Mouse (Mus musculus): ENCODE data around the gene Gm32742. TPM values are rescaled to one million over a fixed set of nuclear protein-coding genes. Genes with fewer than 3 reads are reported as not detected.
"Not testable (repeated sequence)": the region's sequence is repeated elsewhere in the genome, so short reads cannot be mapped to it uniquely, and the experiment has no call there.

Gene Gm32742
- polyA plus RNA-seq, 1 experiment from 2014 or later = 0.07 TPM

DNA sequence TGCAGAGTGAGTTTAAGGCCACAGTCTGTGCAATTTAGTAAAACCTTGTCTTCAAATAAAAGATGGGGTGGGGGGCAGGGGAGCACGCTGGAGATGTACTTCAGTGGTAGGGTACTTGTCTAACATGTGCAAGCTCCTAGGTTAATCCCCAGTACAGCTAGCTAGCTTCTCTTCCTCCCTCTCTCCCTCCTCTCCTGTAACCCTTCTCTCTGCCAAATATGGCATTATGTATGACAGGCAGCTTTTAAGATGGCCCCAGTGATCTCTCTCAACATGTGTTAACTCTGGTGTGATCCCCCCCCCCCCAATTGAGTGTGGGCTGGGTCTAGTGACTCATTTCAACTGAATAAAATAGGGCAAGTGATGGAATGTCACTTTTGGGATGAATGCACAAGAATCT lies 21.9 kb downstream of the Gm32742 start:
- H3K9ac ChIP-seq (ENCODE audit: low read depth, low read length) = no peak overlapping the region
- no peak overlapping the region for H3K27ac ChIP-seq (replicated peaks; ENCODE audit: low read depth, low read length)
- H3K36me3 ChIP-seq (ENCODE audit: control insufficient read depth, insufficient read depth, low read length) = no peaks in the 10 kb centered on the region
- 90% methylated on average over 1 of the region's 1 CpGs for WGBS
- DNase-seq (ENCODE audit: low spot score) (no peak), ATAC-seq (ENCODE audit: low read depth) (no peak)
- H3K4me3 ChIP-seq (ENCODE audit: low read depth, low read length) = no peak overlapping the region
- H3K27me3 ChIP-seq (replicated peaks; ENCODE audit: control insufficient read depth, insufficient read depth, low read length) = no peaks in the 10 kb centered on the region
- H3K4me1 ChIP-seq (ENCODE audit: control insufficient read depth, insufficient read depth, low read length) = peaks cover 14% of the 10 kb centered on the region
- H3K4me2 ChIP-seq (ENCODE audit: low read depth, low read length) = no peak overlapping the region
- no peaks in the 10 kb centered on the region for H3K9me3 ChIP-seq (ENCODE audit: control insufficient read depth, low read length)

DNA sequence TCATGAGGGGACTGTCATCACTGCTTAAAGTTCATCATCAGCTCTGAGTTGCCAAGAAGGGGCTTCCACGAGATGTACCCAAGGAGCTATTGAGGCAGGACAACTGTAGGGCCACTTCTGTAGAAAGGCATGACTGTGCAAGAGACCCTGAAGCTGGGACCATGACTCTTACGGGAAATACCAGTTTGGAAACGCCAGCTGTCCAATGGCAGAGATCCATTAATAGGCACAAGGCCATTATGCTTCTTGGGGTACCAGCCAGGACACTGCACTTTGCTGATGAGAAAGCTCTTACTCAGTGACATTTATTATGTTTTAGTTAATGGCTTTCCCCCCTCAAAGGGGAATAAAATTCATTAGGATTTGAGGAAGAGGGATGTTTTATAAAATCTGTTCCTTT lies 24.6 kb downstream of the Gm32742 start:
- DNase-seq (ENCODE audit: low spot score) (no peak), ATAC-seq (ENCODE audit: low read depth) (no peak)
- no peaks in the 10 kb centered on the region for H3K4me1 ChIP-seq (ENCODE audit: control insufficient read depth, insufficient read depth, low read length)
- no peaks in the 10 kb centered on the region for H3K36me3 ChIP-seq (ENCODE audit: control insufficient read depth, insufficient read depth, low read length)
- H3K4me3 ChIP-seq (ENCODE audit: low read depth, low read length) = no peak overlapping the region
- H3K4me2 ChIP-seq (ENCODE audit: low read depth, low read length) = no peak overlapping the region
- H3K9ac ChIP-seq (ENCODE audit: low read depth, low read length) = no peak overlapping the region
- H3K27me3 ChIP-seq (replicated peaks; ENCODE audit: control insufficient read depth, insufficient read depth, low read length) = no peaks in the 10 kb centered on the region
- 85% methylated on average over 3 of the region's 3 CpGs for WGBS
- H3K27ac ChIP-seq (replicated peaks; ENCODE audit: low read depth, low read length) = no peak overlapping the region
- no peaks in the 10 kb centered on the region for H3K9me3 ChIP-seq (ENCODE audit: control insufficient read depth, low read length)

DNA sequence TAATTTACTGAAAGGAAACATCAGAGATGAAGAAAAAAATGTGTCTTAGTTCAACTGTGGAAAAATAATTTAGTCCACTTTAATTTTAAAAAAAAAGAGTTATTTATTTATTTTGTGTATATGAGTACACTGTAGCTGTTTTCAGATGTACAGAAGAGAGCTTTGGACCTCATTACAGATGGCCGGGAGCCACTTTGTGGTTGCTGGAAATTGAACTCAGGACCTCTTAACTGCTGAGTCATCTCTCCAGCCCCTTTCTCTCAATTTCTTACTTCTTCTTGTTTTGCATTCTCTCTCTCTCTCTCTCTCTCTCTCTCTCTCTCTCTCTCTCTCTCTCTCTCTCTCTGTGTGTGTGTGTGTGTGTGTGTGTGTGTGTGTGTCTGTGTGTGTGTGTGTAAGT lies 25.9 kb downstream of the Gm32742 start:
- H3K4me3 ChIP-seq (ENCODE audit: low read depth, low read length); H3K36me3 ChIP-seq (ENCODE audit: control insufficient read depth, insufficient read depth, low read length); H3K27ac ChIP-seq (replicated peaks; ENCODE audit: low read depth, low read length); H3K4me1 ChIP-seq (ENCODE audit: control insufficient read depth, insufficient read depth, low read length); H3K4me2 ChIP-seq (ENCODE audit: low read depth, low read length); H3K9me3 ChIP-seq (ENCODE audit: control insufficient read depth, low read length); DNase-seq (ENCODE audit: low spot score); H3K9ac ChIP-seq (ENCODE audit: low read depth, low read length); ATAC-seq (ENCODE audit: low read depth); H3K27me3 ChIP-seq (replicated peaks; ENCODE audit: control insufficient read depth, insufficient read depth, low read length): not testable (repeated sequence)
- 89% methylated on average over 1 of the region's 1 CpGs for WGBS

DNA sequence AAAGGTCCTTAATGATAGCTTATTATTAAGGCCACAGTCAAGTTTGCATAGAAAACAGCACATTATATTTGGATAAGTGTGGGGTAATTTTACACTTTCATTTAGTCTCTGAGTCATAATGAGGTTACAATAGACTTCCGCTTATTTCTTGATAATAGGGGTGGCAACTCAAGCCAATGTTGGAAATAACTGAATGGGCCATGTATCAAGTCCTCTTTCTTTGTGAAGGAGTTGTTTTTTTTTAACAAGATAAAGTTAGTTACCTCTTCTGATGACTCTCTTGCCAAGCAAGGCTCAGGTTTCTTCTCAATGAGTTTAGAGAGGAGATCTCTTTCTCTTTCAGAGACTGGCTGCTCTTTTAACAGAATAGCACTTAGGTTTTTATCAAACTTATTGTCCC lies 27.0 kb downstream of the Gm32742 start:
- no peak overlapping the region for H3K27ac ChIP-seq (replicated peaks; ENCODE audit: low read depth, low read length)
- 82% methylated on average over 1 of the region's 1 CpGs for WGBS
- H3K27me3 ChIP-seq (replicated peaks; ENCODE audit: control insufficient read depth, insufficient read depth, low read length) = no peaks in the 10 kb centered on the region
- DNase-seq (ENCODE audit: low spot score) = no peak
- H3K36me3 ChIP-seq (ENCODE audit: control insufficient read depth, insufficient read depth, low read length) = no peaks in the 10 kb centered on the region
- no peak overlapping the region for H3K4me2 ChIP-seq (ENCODE audit: low read depth, low read length)
- H3K4me1 ChIP-seq (ENCODE audit: control insufficient read depth, insufficient read depth, low read length) = no peaks in the 10 kb centered on the region
- ATAC-seq (ENCODE audit: low read depth) = no peak
- H3K9me3 ChIP-seq (ENCODE audit: control insufficient read depth, low read length) = no peaks in the 10 kb centered on the region
- H3K4me3 ChIP-seq (ENCODE audit: low read depth, low read length) = no peak overlapping the region
- no peak overlapping the region for H3K9ac ChIP-seq (ENCODE audit: low read depth, low read length)

DNA sequence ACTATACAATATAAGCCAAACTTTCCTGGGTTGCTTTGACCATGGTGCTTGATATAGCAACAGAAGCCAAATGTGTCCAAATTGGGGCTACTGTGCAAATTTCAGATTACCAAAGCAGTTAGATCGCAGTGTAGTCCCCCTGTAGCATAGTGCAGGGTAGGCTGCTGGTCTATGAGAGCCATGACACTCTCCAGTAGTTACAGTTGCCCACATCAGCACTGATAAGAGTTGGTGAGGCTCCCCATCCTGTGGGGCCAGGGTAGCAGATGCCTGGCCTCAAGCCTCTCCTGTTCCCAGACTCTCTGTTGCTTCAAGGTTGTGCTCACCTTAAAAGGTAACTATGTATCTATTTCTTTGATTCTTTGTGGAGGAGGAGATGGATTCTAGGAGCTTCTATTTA lies 27.5 kb downstream of the Gm32742 start:
- WGBS = 84% methylated on average over 1 of the region's 1 CpGs
- Histone ChIP-seq H3K4me3 (ENCODE audit: low read depth, low read length) (no peak overlapping the region), H3K4me2 (ENCODE audit: low read depth, low read length) (no peak overlapping the region), H3K27ac (replicated peaks; ENCODE audit: low read depth, low read length) (no peak overlapping the region), H3K27me3 (replicated peaks; ENCODE audit: control insufficient read depth, insufficient read depth, low read length) (no peaks in the 10 kb centered on the region), H3K9ac (ENCODE audit: low read depth, low read length) (no peak overlapping the region), H3K36me3 (ENCODE audit: control insufficient read depth, insufficient read depth, low read length) (no peaks in the 10 kb centered on the region), H3K4me1 (ENCODE audit: control insufficient read depth, insufficient read depth, low read length) (no peaks in the 10 kb centered on the region), H3K9me3 (ENCODE audit: control insufficient read depth, low read length) (no peaks in the 10 kb centered on the region)
- DNase-seq (ENCODE audit: low spot score) (no peak), ATAC-seq (ENCODE audit: low read depth) (no peak)

DNA sequence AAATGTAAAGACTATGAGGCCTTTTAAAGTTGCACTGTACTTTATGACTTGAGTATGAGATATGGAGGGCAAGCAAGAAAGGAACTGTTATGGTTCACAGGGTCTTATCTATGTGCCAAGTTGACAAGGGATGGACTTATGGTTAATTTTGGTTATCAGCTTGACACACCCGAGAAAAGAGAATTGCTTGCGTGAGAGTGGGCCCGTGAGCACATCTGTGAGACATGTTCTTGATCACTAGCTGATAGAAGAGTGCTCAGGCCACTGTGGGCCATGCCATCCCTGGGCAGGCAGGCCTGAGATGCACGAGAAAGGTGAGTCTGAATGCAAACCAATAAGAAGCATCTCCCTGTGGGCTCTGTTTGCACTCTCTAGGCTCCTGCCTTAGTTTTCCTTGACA lies 27.9 kb downstream of the Gm32742 start:
- Histone ChIP-seq H3K27me3 (replicated peaks; ENCODE audit: control insufficient read depth, insufficient read depth, low read length) (no peaks in the 10 kb centered on the region), H3K27ac (replicated peaks; ENCODE audit: low read depth, low read length) (no peak overlapping the region), H3K36me3 (ENCODE audit: control insufficient read depth, insufficient read depth, low read length) (no peaks in the 10 kb centered on the region), H3K4me3 (ENCODE audit: low read depth, low read length) (no peak overlapping the region), H3K9ac (ENCODE audit: low read depth, low read length) (no peak overlapping the region), H3K4me1 (ENCODE audit: control insufficient read depth, insufficient read depth, low read length) (no peaks in the 10 kb centered on the region), H3K4me2 (ENCODE audit: low read depth, low read length) (no peak overlapping the region), H3K9me3 (ENCODE audit: control insufficient read depth, low read length) (no peaks in the 10 kb centered on the region)
- WGBS = 85% methylated on average over 4 of the region's 4 CpGs
- DNase-seq (ENCODE audit: low spot score) (no peak), ATAC-seq (ENCODE audit: low read depth) (no peak)

DNA sequence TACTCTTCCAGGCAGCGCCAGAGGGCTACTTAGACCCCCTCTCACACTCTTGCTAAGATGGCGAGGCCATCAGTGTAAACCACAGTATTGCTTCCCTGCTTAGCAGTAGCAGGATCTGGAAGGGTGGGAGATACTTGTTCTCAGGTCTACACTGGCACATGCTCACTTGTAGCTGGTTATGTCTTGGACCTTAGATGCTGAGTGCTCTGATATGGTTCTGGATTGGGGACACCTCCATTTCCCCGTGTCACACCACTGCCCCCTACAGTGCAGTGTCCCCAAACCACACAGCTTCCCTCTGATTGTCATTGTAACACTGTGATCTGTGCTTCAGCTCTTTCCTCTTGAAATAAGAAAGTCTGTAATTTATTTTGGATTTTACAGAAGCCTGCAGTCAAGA lies 28.3 kb downstream of the Gm32742 start:
- Histone ChIP-seq H3K4me2 (ENCODE audit: low read depth, low read length) (no peak overlapping the region), H3K27ac (replicated peaks; ENCODE audit: low read depth, low read length) (no peak overlapping the region), H3K4me1 (ENCODE audit: control insufficient read depth, insufficient read depth, low read length) (no peaks in the 10 kb centered on the region), H3K9ac (ENCODE audit: low read depth, low read length) (no peak overlapping the region), H3K27me3 (replicated peaks; ENCODE audit: control insufficient read depth, insufficient read depth, low read length) (no peaks in the 10 kb centered on the region), H3K4me3 (ENCODE audit: low read depth, low read length) (no peak overlapping the region), H3K36me3 (ENCODE audit: control insufficient read depth, insufficient read depth, low read length) (no peaks in the 10 kb centered on the region), H3K9me3 (ENCODE audit: control insufficient read depth, low read length) (no peaks in the 10 kb centered on the region)
- WGBS = 66% methylated on average over 3 of the region's 3 CpGs
- no peak for ATAC-seq (ENCODE audit: low read depth)
- DNase-seq (ENCODE audit: low spot score) = no peak

DNA sequence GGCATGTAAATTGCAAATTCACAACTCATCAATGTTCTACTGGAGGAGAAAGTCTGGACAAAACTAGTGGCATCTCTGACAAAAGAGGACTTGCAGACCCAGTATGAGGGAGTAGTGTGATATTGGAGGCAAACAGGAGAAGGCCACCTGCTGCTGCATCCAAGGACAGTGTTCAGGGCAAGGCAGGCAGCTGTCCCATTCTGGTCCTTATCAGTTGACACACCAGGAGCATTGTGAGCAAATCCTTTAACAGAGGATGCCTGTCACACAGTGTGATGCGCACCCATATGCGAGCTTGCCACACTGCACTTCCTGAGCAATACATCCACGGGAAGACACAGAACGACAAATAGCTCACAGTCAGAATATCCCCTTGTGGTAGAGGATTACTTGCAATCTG lies 50.5 kb downstream of the Gm32742 start:
- 66% methylated on average over 4 of the region's 4 CpGs for WGBS
- no peak overlapping the region for H3K27ac ChIP-seq (replicated peaks; ENCODE audit: low read depth, low read length)
- no peak for ATAC-seq (ENCODE audit: low read depth)

DNA sequence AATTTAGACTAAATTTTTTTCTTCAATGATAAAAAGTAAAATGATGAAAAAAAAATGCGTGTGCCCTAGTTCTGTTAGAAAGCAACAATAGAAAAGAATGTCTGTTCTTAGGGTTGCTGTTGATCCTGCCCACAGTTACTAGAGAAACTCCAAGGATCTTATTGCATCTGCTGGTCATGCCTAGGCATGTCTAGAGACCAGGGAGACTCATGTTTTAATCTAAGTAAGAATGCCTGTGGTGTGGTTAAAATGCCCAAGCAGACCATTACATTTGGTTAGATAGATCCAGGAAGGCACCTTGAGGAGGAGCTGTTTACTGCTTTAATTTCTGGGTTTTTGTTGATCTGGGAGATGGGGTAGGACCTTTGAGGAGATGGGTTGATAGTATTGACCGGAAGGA lies 59.6 kb downstream of the Gm32742 start:
- Histone ChIP-seq H3K4me1 (ENCODE audit: control insufficient read depth, insufficient read depth, low read length) (peaks cover 11% of the 10 kb centered on the region; the same call in 1 of the 2 replicates), H3K27ac (replicated peaks; ENCODE audit: low read depth, low read length) (no peak overlapping the region), H3K4me2 (ENCODE audit: low read depth, low read length) (no peak overlapping the region), H3K27me3 (replicated peaks; ENCODE audit: control insufficient read depth, insufficient read depth, low read length) (peaks cover 10% of the 10 kb centered on the region; the same call in 1 of the 2 replicates), H3K4me3 (ENCODE audit: low read depth, low read length) (no peak overlapping the region), H3K9ac (ENCODE audit: low read depth, low read length) (no peak overlapping the region), H3K36me3 (ENCODE audit: control insufficient read depth, insufficient read depth, low read length) (no peaks in the 10 kb centered on the region), H3K9me3 (ENCODE audit: control insufficient read depth, low read length) (no peaks in the 10 kb centered on the region)
- WGBS = 75% methylated on average over 2 of the region's 2 CpGs
- DNase-seq (ENCODE audit: low spot score) (peak; percentile 25), ATAC-seq (ENCODE audit: low read depth) (no peak)

More for the DNA sequence above, 50.5 kb downstream of the Gm32742 start:
- no peaks in the 10 kb centered on the region for H3K9me3 ChIP-seq (ENCODE audit: control insufficient read depth, low read length)
- no peaks in the 10 kb centered on the region for H3K36me3 ChIP-seq (ENCODE audit: control insufficient read depth, insufficient read depth, low read length)
- no peak overlapping the region for H3K4me2 ChIP-seq (ENCODE audit: low read depth, low read length)
- H3K27me3 ChIP-seq (replicated peaks; ENCODE audit: control insufficient read depth, insufficient read depth, low read length) = no peaks in the 10 kb centered on the region
- no peaks in the 10 kb centered on the region for H3K4me1 ChIP-seq (ENCODE audit: control insufficient read depth, insufficient read depth, low read length)
- H3K4me3 ChIP-seq (ENCODE audit: low read depth, low read length) = no peak overlapping the region
- H3K9ac ChIP-seq (ENCODE audit: low read depth, low read length) = no peak overlapping the region
- no peak for DNase-seq (ENCODE audit: low spot score)

All from embryonic facial prominence, embryonic 14.5 days (tissue).